Mouse (Mus musculus): ENCODE measurements around the gene Mxi1. TPM values are rescaled to one million over a fixed set of nuclear protein-coding genes. Genes with fewer than 3 reads are reported as not detected.

Mxi1 gene
- polyA plus RNA-seq, 1 experiment, result 41.7 TPM

- no peaks in the 10 kb centered on the region for H3K27me3 ChIP-seq (replicated peaks; ENCODE audit: control insufficient read depth, insufficient read depth, low read length)
- 27% methylated on average over 27 of the region's 27 CpGs for WGBS
- H3K27ac ChIP-seq (ENCODE audit: insufficient read depth, low read depth, low read length), result peak overlapping the region; percentile 29; the same call in 1 of the 2 replicates
- no peaks in the 10 kb centered on the region for H3K36me3 ChIP-seq (ENCODE audit: control insufficient read depth, insufficient read depth, low read length)
- DNase-seq, result peak; percentile 57
- peaks cover 5% of the 10 kb centered on the region; the same call in 1 of the 2 replicates for H3K4me1 ChIP-seq (ENCODE audit: control insufficient read depth, insufficient read depth, low read length)
- TF ChIP-seq POLR2A (IDR thresholded peaks at IDR 0.05; ENCODE audit: low read depth, low read length), result no peak
- peak overlapping the region; percentile 40 for H3K4me3 ChIP-seq (ENCODE audit: insufficient read depth, low read depth, low read length)
Observed at GRCm38 (mm10) chr19:53325578-53326295, 15.4 kb downstream of the Mxi1 start.

- Histone ChIP-seq H3K27ac (ENCODE audit: insufficient read depth, low read depth, low read length) (no peak overlapping the region), H3K36me3 (ENCODE audit: control insufficient read depth, insufficient read depth, low read length) (no peaks in the 10 kb centered on the region), H3K4me3 (ENCODE audit: insufficient read depth, low read depth, low read length) (no peak overlapping the region), H3K27me3 (replicated peaks; ENCODE audit: control insufficient read depth, insufficient read depth, low read length) (no peaks in the 10 kb centered on the region), H3K4me1 (ENCODE audit: control insufficient read depth, insufficient read depth, low read length) (peaks cover 5% of the 10 kb centered on the region; the same call in 1 of the 2 replicates)
- TF ChIP-seq POLR2A (IDR thresholded peaks at IDR 0.05; ENCODE audit: low read depth, low read length), result no peak
- TF ChIP-seq CTCF (conservative IDR thresholded peaks at IDR 0.05; ENCODE audit: insufficient read depth, insufficient read length, low read depth, low read length), result 0 out of 2 replicates have a peak, but pooled peaks have one; percentile 21
- no peak for DNase-seq
- 66% methylated on average over 9 of the region's 9 CpGs for WGBS
Observed at GRCm38 (mm10) chr19:53328116-53328515, 17.8 kb downstream of the Mxi1 start.

- no peaks in the 10 kb centered on the region for H3K36me3 ChIP-seq (ENCODE audit: control insufficient read depth, insufficient read depth, low read length)
- H3K4me3 ChIP-seq (ENCODE audit: insufficient read depth, low read depth, low read length), result peak overlapping the region; percentile 86
- H3K4me1 ChIP-seq (ENCODE audit: control insufficient read depth, insufficient read depth, low read length), result peaks cover 5% of the 10 kb centered on the region; the same call in 1 of the 2 replicates
- WGBS, result under 1% methylated on average over 106 of the region's 106 CpGs
- TF ChIP-seq CTCF (conservative IDR thresholded peaks at IDR 0.05; ENCODE audit: insufficient read depth, insufficient read length, low read depth, low read length), result peak; percentile 59
- TF ChIP-seq POLR2A (IDR thresholded peaks at IDR 0.05; ENCODE audit: low read depth, low read length), result no peak
- no peaks in the 10 kb centered on the region for H3K27me3 ChIP-seq (replicated peaks; ENCODE audit: control insufficient read depth, insufficient read depth, low read length)
- peak; percentile 95 for DNase-seq
- H3K27ac ChIP-seq (ENCODE audit: insufficient read depth, low read depth, low read length), result peak overlapping the region; percentile 34
Observed at GRCm38 (mm10) chr19:53329221-53329991, 19.1 kb downstream of the Mxi1 start.

- TF ChIP-seq POLR2A (IDR thresholded peaks at IDR 0.05; ENCODE audit: low read depth, low read length) (no peak), CTCF (conservative IDR thresholded peaks at IDR 0.05; ENCODE audit: insufficient read depth, insufficient read length, low read depth, low read length) (no peak)
- peak; percentile 85 for DNase-seq
- peak overlapping the region; percentile 34 for H3K27ac ChIP-seq (ENCODE audit: insufficient read depth, low read depth, low read length)
- no peaks in the 10 kb centered on the region for H3K27me3 ChIP-seq (replicated peaks; ENCODE audit: control insufficient read depth, insufficient read depth, low read length)
- H3K36me3 ChIP-seq (ENCODE audit: control insufficient read depth, insufficient read depth, low read length), result no peaks in the 10 kb centered on the region
- H3K4me1 ChIP-seq (ENCODE audit: control insufficient read depth, insufficient read depth, low read length), result peaks cover 5% of the 10 kb centered on the region; the same call in 1 of the 2 replicates
- under 1% methylated on average over 29 of the region's 29 CpGs for WGBS
- H3K4me3 ChIP-seq (ENCODE audit: insufficient read depth, low read depth, low read length), result peak overlapping the region; percentile 86
Observed at GRCm38 (mm10) chr19:53329992-53330381, 19.7 kb downstream of the Mxi1 start.

- DNase-seq, result peak; percentile 64
- Histone ChIP-seq H3K27ac (ENCODE audit: insufficient read depth, low read depth, low read length) (no peak overlapping the region), H3K4me3 (ENCODE audit: insufficient read depth, low read depth, low read length) (no peak overlapping the region), H3K4me1 (ENCODE audit: control insufficient read depth, insufficient read depth, low read length) (peaks cover 5% of the 10 kb centered on the region; the same call in 1 of the 2 replicates), H3K27me3 (replicated peaks; ENCODE audit: control insufficient read depth, insufficient read depth, low read length) (no peaks in the 10 kb centered on the region), H3K36me3 (ENCODE audit: control insufficient read depth, insufficient read depth, low read length) (no peaks in the 10 kb centered on the region)
- 74% methylated on average over 21 of the region's 21 CpGs for WGBS
- TF ChIP-seq CTCF (conservative IDR thresholded peaks at IDR 0.05; ENCODE audit: insufficient read depth, insufficient read length, low read depth, low read length) (no peak), POLR2A (IDR thresholded peaks at IDR 0.05; ENCODE audit: low read depth, low read length) (no peak)
Observed at GRCm38 (mm10) chr19:53331882-53332500, 21.7 kb downstream of the Mxi1 start.

GRCm38 (mm10) chr19:53333730-53334129 lies 23.4 kb downstream of the Mxi1 start:
- no peak for DNase-seq
- 52% methylated on average over 6 of the region's 6 CpGs for WGBS
- peaks cover 5% of the 10 kb centered on the region; the same call in 1 of the 2 replicates for H3K4me1 ChIP-seq (ENCODE audit: control insufficient read depth, insufficient read depth, low read length)
- TF ChIP-seq CTCF (conservative IDR thresholded peaks at IDR 0.05; ENCODE audit: insufficient read depth, insufficient read length, low read depth, low read length), result no peak
- no peak for TF ChIP-seq POLR2A (IDR thresholded peaks at IDR 0.05; ENCODE audit: low read depth, low read length)
- no peak overlapping the region for H3K4me3 ChIP-seq (ENCODE audit: insufficient read depth, low read depth, low read length)
- H3K27me3 ChIP-seq (replicated peaks; ENCODE audit: control insufficient read depth, insufficient read depth, low read length), result no peaks in the 10 kb centered on the region
- H3K27ac ChIP-seq (ENCODE audit: insufficient read depth, low read depth, low read length), result no peak overlapping the region
- H3K36me3 ChIP-seq (ENCODE audit: control insufficient read depth, insufficient read depth, low read length), result no peaks in the 10 kb centered on the region

All from kidney, adult 2 months (tissue).